Mouse (Mus musculus) small intestine, adult 2 months (tissue): Measurements from ENCODE around the gene B3gnt3. TPM values are rescaled to one million over a fixed set of nuclear protein-coding genes. Genes with fewer than 3 reads are reported as not detected.
A peak's percentile ranks its signal among the peaks of the same experiment; 100 is the strongest.

Experiments used
- H3K27ac ChIP-seq: fragments of 200-500 bp; 2 replicates; pipeline ENCODE4 v1.5.1; 2012; ENCODE audit warnings: low read depth, low read length, control low read depth, inconsistent platforms; ENCODE audit not compliant: insufficient read depth
- H3K27me3 ChIP-seq: fragments of 200-500 bp; 2 replicates; pipeline ENCODE4 v1.6.1; 2012; ENCODE audit warnings: mild to moderate bottlenecking, moderate library complexity, low read length, inconsistent platforms; ENCODE audit not compliant: control insufficient read depth, insufficient read depth
- H3K36me3 ChIP-seq: fragments of 200-500 bp; 2 replicates; pipeline ENCODE4 v1.6.1; 2012; ENCODE audit warnings: mild to moderate bottlenecking, low read length, control low read depth, inconsistent platforms; ENCODE audit not compliant: control insufficient read depth, insufficient read depth
- H3K4me1 ChIP-seq: fragments of 200-500 bp; 2 replicates; pipeline ENCODE4 v1.6.1; 2012; ENCODE audit warnings: low read length, inconsistent platforms, mixed read lengths; ENCODE audit not compliant: control insufficient read depth, insufficient read depth, insufficient read length
- H3K4me3 ChIP-seq: fragments of 200-500 bp; 2 replicates; pipeline ENCODE4 v1.5.1; 2012; ENCODE audit warnings: low read depth, mild to moderate bottlenecking, control low read depth, inconsistent platforms, low read length, moderate library complexity
- CTCF ChIP-seq: fragments of 200-500 bp; IDR thresholded peaks from 2 replicates; pipeline ENCODE4 v1.5.1; 2012; ENCODE audit warnings: low read depth, mild to moderate bottlenecking, control low read depth, inconsistent platforms, low read length, moderate library complexity, mixed read lengths; ENCODE audit not compliant: insufficient replicate concordance, insufficient read length; ENCODE audit errors: extremely low read depth
- POLR2A ChIP-seq: fragments of 200-500 bp; IDR thresholded peaks from 2 replicates; pipeline ENCODE4 v1.6.1; 2012; ENCODE audit warnings: low read depth, mild to moderate bottlenecking, control low read depth, inconsistent platforms, low read length, moderate library complexity
- WGBS: fragments of 180-500 bp; shearing (Covaris S2); methylation state at CpG from one replicate; pipeline ENCODE4 v1.1.7; 2018; 5-methylcytosine and 5-hydroxymethylcytosine counted together
- polyA plus RNA-seq: library from polyadenylated mRNA; depleted of rRNA; stranded (reverse); fragments of >200 nt; gene quantifications from 2 replicates; pipeline ENCODE4 v1.2.3, GENCODE M21; 2012

The B3gnt3 gene
- polyA plus RNA-seq, 1 experiment: 180 TPM

GRCm38 (mm10) chr8:71676803-71677202 lies 24.8 kb downstream of the B3gnt3 start:
- TF ChIP-seq CTCF: no peak
- H3K36me3 ChIP-seq: peaks cover 1% of the 10 kb centered on the region; the same call in 1 of the 2 replicates
- peak overlapping the region; percentile 82 for H3K4me3 ChIP-seq
- peaks cover 5% of the 10 kb centered on the region for H3K4me1 ChIP-seq
- H3K27ac ChIP-seq: peak overlapping the region; percentile 66
- no peaks in the 10 kb centered on the region for H3K27me3 ChIP-seq
- 46% methylated on average over 9 of the region's 9 CpGs for WGBS

DNA sequence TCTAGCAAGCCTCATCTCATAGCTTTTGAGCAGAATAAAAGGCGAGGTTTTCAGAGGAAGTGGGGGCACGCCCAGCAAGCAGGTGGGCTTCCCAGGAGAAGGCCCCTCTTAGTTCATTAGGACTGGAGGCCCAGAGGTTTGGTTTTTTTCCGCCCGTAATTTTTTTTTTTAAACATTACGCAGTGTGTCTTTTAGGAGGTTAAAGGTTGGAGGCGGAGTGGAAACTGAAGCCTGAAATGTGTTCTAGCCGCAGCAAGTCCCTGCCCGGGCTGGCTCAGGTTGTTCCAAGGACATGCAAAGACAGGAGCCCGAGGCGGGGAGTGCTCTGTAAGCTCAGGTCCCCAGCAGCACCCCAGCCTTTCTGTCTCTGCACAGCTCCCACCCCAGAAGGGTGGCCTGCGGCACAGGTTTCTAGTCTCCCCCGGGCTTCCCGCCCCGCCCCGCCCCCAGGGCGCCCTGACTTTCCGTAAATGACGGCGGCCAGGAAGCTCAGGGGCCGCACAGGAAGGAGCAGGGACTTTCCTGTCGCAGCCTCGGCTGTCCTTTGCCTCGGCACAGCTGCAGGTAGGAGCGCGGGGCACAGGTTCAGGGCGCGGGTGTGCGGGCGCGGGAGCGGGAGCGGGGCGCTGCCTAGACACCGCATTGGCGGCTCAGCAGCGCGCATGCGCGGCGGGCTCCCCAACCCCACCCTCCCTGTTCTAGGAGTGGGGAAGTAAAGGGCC lies 25.4 kb downstream of the B3gnt3 start, which contains the start of gene Jak3:
Gene Jak3 (plus strand): TSS at position 277 of the 722 bp plus-strand sequence.
- H3K4me1 ChIP-seq: peaks cover 8% of the 10 kb centered on the region
- peak within 1 kb of the TSS; percentile 82 for H3K4me3 ChIP-seq
- TF ChIP-seq CTCF (no peak), POLR2A (no peak)
- under 1% methylated on average over 40 of the region's 40 CpGs for WGBS
- peaks cover 1% of the 10 kb centered on the region; the same call in 1 of the 2 replicates for H3K36me3 ChIP-seq
- 0 out of 2 replicates have a peak, but pooled peaks cover 1% of the 10 kb centered on the region for H3K27me3 ChIP-seq
- H3K27ac ChIP-seq: peak within 1 kb of the TSS; percentile 66

- Histone ChIP-seq H3K36me3 (0 out of 2 replicates have a peak, but pooled peaks cover 1% of the 10 kb centered on the region), H3K27ac (peak overlapping the region; percentile 66; the same call in 1 of the 2 replicates), H3K4me1 (peaks cover 12% of the 10 kb centered on the region), H3K27me3 (0 out of 2 replicates have a peak, but pooled peaks cover 7% of the 10 kb centered on the region), H3K4me3 (peak overlapping the region; percentile 82; the same call in 1 of the 2 replicates)
- WGBS: 50% methylated on average over 9 of the region's 9 CpGs
- no peak for TF ChIP-seq POLR2A
- no peak for TF ChIP-seq CTCF
These were observed 26.1 kb downstream of the B3gnt3 start for GRCm38 (mm10) chr8:71675456-71676019.

GRCm38 (mm10) chr8:71674071-71674470 lies 27.5 kb downstream of the B3gnt3 start:
- Histone ChIP-seq H3K27me3 (0 out of 2 replicates have a peak, but pooled peaks cover 10% of the 10 kb centered on the region), H3K4me1 (peaks cover 9% of the 10 kb centered on the region), H3K4me3 (no peak overlapping the region), H3K27ac (no peak overlapping the region), H3K36me3 (no peaks in the 10 kb centered on the region)
- TF ChIP-seq CTCF (no peak), POLR2A (no peak)
- WGBS: 69% methylated on average over 2 of the region's 2 CpGs

- H3K36me3 ChIP-seq: no peaks in the 10 kb centered on the region
- no peak overlapping the region for H3K4me3 ChIP-seq
- TF ChIP-seq CTCF: no peak
- no peak for TF ChIP-seq POLR2A
- WGBS: 57% methylated on average over 6 of the region's 6 CpGs
- no peak overlapping the region for H3K27ac ChIP-seq
- H3K4me1 ChIP-seq: peaks cover 17% of the 10 kb centered on the region
- 0 out of 2 replicates have a peak, but pooled peaks cover 10% of the 10 kb centered on the region for H3K27me3 ChIP-seq
These were observed 29.3 kb downstream of the B3gnt3 start for GRCm38 (mm10) chr8:71672168-71672735.

- Histone ChIP-seq H3K4me3 (peak within 1 kb of the TSS; percentile 63), H3K36me3 (no peaks in the 10 kb centered on the region), H3K27me3 (0 out of 2 replicates have a peak, but pooled peaks cover 10% of the 10 kb centered on the region), H3K4me1 (peaks cover 16% of the 10 kb centered on the region), H3K27ac (no peak within 1 kb of the TSS)
- no peak for TF ChIP-seq CTCF
- TF ChIP-seq POLR2A: no peak
- WGBS: under 1% methylated on average over 42 of the region's 42 CpGs
These were observed 30.0 kb downstream of the B3gnt3 start, which contains the start of gene Unc13a for GRCm38 (mm10) chr8:71671549-71671965. TSS of gene Unc13a (minus strand) at chr8:71671757.
